ENCODE assay signal across 23 mouse cellular contexts in the genomic region with DNA sequence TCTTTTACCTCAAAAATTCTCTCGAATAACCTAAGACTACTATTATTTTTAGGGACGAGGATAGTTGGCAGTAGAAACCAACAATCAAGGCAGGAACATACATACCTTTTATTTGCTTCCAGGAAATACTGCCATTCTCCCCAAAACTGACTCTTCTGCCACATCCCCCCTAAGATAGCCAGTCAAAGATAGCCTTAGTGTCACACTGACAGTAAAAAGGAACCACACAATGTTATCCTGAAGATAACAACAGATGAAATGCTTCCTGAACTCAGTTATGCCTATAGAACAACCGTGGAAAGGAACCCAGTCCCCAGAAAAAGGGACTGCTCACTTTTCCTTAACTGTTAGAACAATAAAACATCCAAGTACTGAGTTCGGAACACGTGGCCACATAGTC. TPM values are rescaled to one million over a fixed set of nuclear protein-coding genes. Genes with fewer than 3 reads are reported as not detected.
A peak's percentile ranks its signal among the peaks of the same experiment; 100 is the strongest.
DNase-seq lines count a peak whose midpoint lies in the region; ATAC-seq and TF ChIP-seq lines count a peak whose summit lies in the region.
"Had no signal": no experiment of that assay in that cellular context is flagged by ENCODE, and none has a peak within 500 bp of the region (broad histone marks: within the 10 kb centered on the region; RNA-seq: fewer than 3 reads in every experiment).

No protein-coding gene starts in this region.

- H3K4me1 ChIP-seq in heart, embryonic 16.5 days (ENCODE audit: control insufficient read depth, insufficient read depth, low read length), result peaks cover 17% of the 10 kb centered on the region
- H3K4me1 ChIP-seq in liver, embryonic 11.5 days (replicated peaks; ENCODE audit: control insufficient read depth, insufficient read depth, low read length), result peaks cover 31% of the 10 kb centered on the region
- H3K4me1 ChIP-seq in liver, postnatal 0 days (ENCODE audit: insufficient read depth), result peaks cover 9% of the 10 kb centered on the region; the same call in 1 of the 2 replicates
- peaks cover 45% of the 10 kb centered on the region for H3K4me1 ChIP-seq in liver, embryonic 15.5 days (replicated peaks)

- H3K9ac ChIP-seq in heart, embryonic 16.5 days (ENCODE audit: low read length), result no peak overlapping the region
- no peak overlapping the region for H3K9ac ChIP-seq in liver, embryonic 11.5 days (ENCODE audit: low read depth, low read length)
- no peak overlapping the region for H3K9ac ChIP-seq in liver, postnatal 0 days (replicated peaks)
- no peak overlapping the region for H3K9ac ChIP-seq in liver, embryonic 15.5 days
- H3K9ac ChIP-seq: embryonic facial prominence, embryonic 15.5 days; hindbrain, embryonic 15.5 days had no signal

- ATAC-seq in heart, embryonic 16.5 days (replicated peaks; ENCODE audit: extremely low read depth, insufficient read depth, low FRiP score), result no peak
- no peak for ATAC-seq in liver, embryonic 11.5 days (replicated peaks; ENCODE audit: low FRiP score)
- no peak for ATAC-seq in liver, postnatal 0 days
- no peak for ATAC-seq in liver, embryonic 15.5 days (ENCODE audit: insufficient read depth)
- ATAC-seq: activated CD4-positive, CD25-positive, alpha-beta regulatory T cell, adult 4 months; forebrain, embryonic 14.5 days; Patski had no signal

- TF ChIP-seq EP300 in liver, postnatal 0 days (IDR thresholded peaks at IDR 0.05; ENCODE audit: low read depth), result no peak

- H3K9me3 ChIP-seq in heart, embryonic 16.5 days (replicated peaks; ENCODE audit: control insufficient read depth, low read length), result no peaks in the 10 kb centered on the region
- H3K9me3 ChIP-seq in liver, embryonic 11.5 days (ENCODE audit: control insufficient read depth, low read length), result no peaks in the 10 kb centered on the region
- no peaks in the 10 kb centered on the region for H3K9me3 ChIP-seq in liver, postnatal 0 days (ENCODE audit: low read length)
- no peaks in the 10 kb centered on the region for H3K9me3 ChIP-seq in liver, embryonic 15.5 days (replicated peaks)
- H3K9me3 ChIP-seq: embryonic facial prominence, embryonic 15.5 days; forebrain, embryonic 10.5 days; hindbrain, embryonic 10.5 days; hindbrain, embryonic 15.5 days had no signal

- no peaks in the 10 kb centered on the region for H3K27me3 ChIP-seq in heart, embryonic 16.5 days (ENCODE audit: control insufficient read depth, insufficient read depth, low read length)
- no peaks in the 10 kb centered on the region for H3K27me3 ChIP-seq in liver, embryonic 11.5 days (replicated peaks; ENCODE audit: control insufficient read depth, insufficient read depth, low read length)
- no peaks in the 10 kb centered on the region for H3K27me3 ChIP-seq in liver, postnatal 0 days (ENCODE audit: insufficient read depth, low read length)
- no peaks in the 10 kb centered on the region for H3K27me3 ChIP-seq in liver, embryonic 15.5 days
- H3K27me3 ChIP-seq: embryonic facial prominence, embryonic 15.5 days; hindbrain, embryonic 15.5 days; Patski had no signal

- H3K4me3 ChIP-seq in heart, embryonic 16.5 days (ENCODE audit: low read length), result no peak overlapping the region
- H3K4me3 ChIP-seq in liver, embryonic 11.5 days (ENCODE audit: low read depth, low read length), result no peak overlapping the region
- H3K4me3 ChIP-seq in liver, postnatal 0 days (ENCODE audit: low read depth, low read length), result no peak overlapping the region
- H3K4me3 ChIP-seq in liver, embryonic 15.5 days (replicated peaks), result peak overlapping the region; percentile 4; the same call in 1 of the 2 replicates
- H3K4me3 ChIP-seq: embryonic facial prominence, embryonic 15.5 days; erythroblast, embryonic 14.5 days; forebrain, embryonic 10.5 days; gastrocnemius, adult 2 months; hindbrain, embryonic 10.5 days; hindbrain, embryonic 15.5 days had no signal

- DNase-seq in heart, adult 8-10 months (ENCODE audit: low spot score), result no peak
- DNase-seq in liver, embryonic 11.5 days (ENCODE audit: low spot score), result no peak
- no peak for DNase-seq in liver, postnatal 0 days
- DNase-seq in lung, postnatal 14 days, result no peak
- no peak for DNase-seq in embryo, embryonic 10 days (ENCODE audit: low spot score)
- DNase-seq: adrenal gland, adult 2 months; adrenal gland, postnatal 25 days; cerebellum, adult 18-20 months; cerebellum, adult 9-11 months; cerebellum, postnatal 36 days; gastrocnemius, adult 2 months; gastrocnemius, postnatal 25 days; heart, postnatal 14 days had no signal

- H3K4me2 ChIP-seq in heart, embryonic 16.5 days (ENCODE audit: low read depth, low read length), result no peak overlapping the region
- peak overlapping the region; percentile 54 for H3K4me2 ChIP-seq in liver, embryonic 11.5 days
- no peak overlapping the region for H3K4me2 ChIP-seq in liver, postnatal 0 days (ENCODE audit: low read depth, low read length)
- H3K4me2 ChIP-seq in liver, embryonic 15.5 days, result peak overlapping the region; percentile 54
- H3K4me2 ChIP-seq: embryonic facial prominence, embryonic 15.5 days; hindbrain, embryonic 15.5 days had no signal

- H3K36me3 ChIP-seq in heart, embryonic 16.5 days (ENCODE audit: control insufficient read depth, insufficient read depth), result 0 out of 2 replicates have a peak, but pooled peaks cover 3% of the 10 kb centered on the region
- no peaks in the 10 kb centered on the region for H3K36me3 ChIP-seq in liver, embryonic 11.5 days (ENCODE audit: control insufficient read depth, insufficient read depth, low read length)
- H3K36me3 ChIP-seq in liver, postnatal 0 days (replicated peaks; ENCODE audit: insufficient read depth, low read length), result peaks cover 4% of the 10 kb centered on the region
- H3K36me3 ChIP-seq in liver, embryonic 15.5 days (replicated peaks), result peaks cover 14% of the 10 kb centered on the region
- H3K36me3 ChIP-seq: hindbrain, embryonic 15.5 days had no signal

- 76% methylated on average over 5 of the region's 5 CpGs for WGBS in heart, embryonic 16.5 days
- WGBS in liver, embryonic 11.5 days, result 68% methylated on average over 5 of the region's 5 CpGs
- 58% methylated on average over 5 of the region's 5 CpGs for WGBS in liver, postnatal 0 days (ENCODE audit: insufficient replicate concordance)
- 50% methylated on average over 5 of the region's 5 CpGs for WGBS in liver, embryonic 15.5 days (ENCODE audit: insufficient replicate concordance)

- peak overlapping the region; percentile 29; the same call in 1 of the 2 replicates for H3K27ac ChIP-seq in heart, embryonic 16.5 days (ENCODE audit: low read length)
- H3K27ac ChIP-seq in liver, embryonic 11.5 days (ENCODE audit: low read depth, low read length), result peak overlapping the region; percentile 57; the same call in 1 of the 2 replicates
- no peak overlapping the region for H3K27ac ChIP-seq in liver, postnatal 0 days (ENCODE audit: low read depth)
- H3K27ac ChIP-seq in liver, embryonic 15.5 days (replicated peaks), result peak overlapping the region; percentile 72
- H3K27ac ChIP-seq: embryonic facial prominence, embryonic 15.5 days; forebrain, embryonic 10.5 days; gastrocnemius, adult 2 months; hindbrain, embryonic 10.5 days; hindbrain, embryonic 15.5 days had no signal

- no peak for TF ChIP-seq CTCF in liver, postnatal 0 days (IDR thresholded peaks at IDR 0.05; ENCODE audit: low read depth)

RNA-seq across cellular contexts. Expression of gene Zeb2, which starts 39.8 kb away (rescaled TPM):
- polyA plus RNA-seq in heart, embryonic 16.5 days (2015; fragmentation: Nextera tagmentation; extraction: Ambion mirVana), result 19.9 and 25.2 TPM in 2 replicates
- 10 to 100 TPM; 41.1 to 54.9 (median 50.8) TPM for total RNA-seq in heart, adult 8-10 months (2022)
- polyA plus RNA-seq in liver, embryonic 11.5 days (2014; fragmentation: Nextera tagmentation; extraction: Ambion mirVana), result 32.8 and 33.2 TPM in 2 replicates
- polyA plus RNA-seq in liver, postnatal 0 days (2015; fragmentation: Nextera tagmentation; extraction: Ambion mirVana), result 8.1 and 8.8 TPM in 2 replicates
- 11.2 and 12.1 TPM in 2 replicates for polyA plus RNA-seq in liver, embryonic 15.5 days (2015; fragmentation: Nextera tagmentation; extraction: Ambion mirVana)

Comparison
In these comparisons a context has a peak if more than half of its experiments do, and no peak if none do; other contexts are left out.
1. H3K4me2 ChIP-seq: peak in liver, embryonic 11.5 days (single experiment) and liver, embryonic 15.5 days (single experiment); none in heart, embryonic 16.5 days (single experiment) and liver, postnatal 0 days (single experiment).